Mouse (Mus musculus) lung, postnatal 0 days (tissue): ENCODE data around the gene Slc22a7.

Source experiments
- CTCF ChIP-seq: IDR thresholded peaks from 2 replicates; pipeline ENCODE4 v1.5.1; 2016; ENCODE audit warnings: antibody characterized with exemption, mild to moderate bottlenecking
- EP300 ChIP-seq: IDR thresholded peaks from 2 replicates; pipeline ENCODE4 v1.6.1; 2016; ENCODE audit warnings: antibody characterized with exemption, mild to moderate bottlenecking, control low read depth

DNA sequence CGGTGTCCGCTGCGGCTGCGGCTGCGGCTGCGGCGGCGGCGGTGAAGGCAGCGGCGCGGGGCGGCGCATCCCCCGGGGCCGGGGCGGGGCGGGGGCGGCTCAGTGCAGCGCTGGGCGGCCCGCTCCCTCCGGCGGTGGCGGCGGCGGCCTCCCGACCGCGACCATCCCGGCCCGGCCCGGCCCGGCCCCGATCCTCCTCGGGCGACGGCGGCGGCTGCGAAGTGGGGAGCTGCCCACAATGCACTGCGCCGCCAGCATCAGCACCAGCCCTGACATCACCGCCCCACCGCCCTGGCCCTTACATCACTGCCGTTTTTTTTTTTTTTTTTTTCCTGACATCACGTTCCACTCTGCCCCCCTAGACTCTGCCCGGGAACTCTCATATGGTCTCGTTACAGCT is 49.2 kb upstream of the Slc22a7 start, which contains the start of gene Ttbk1:
- no peak for TF ChIP-seq EP300
- no peak for TF ChIP-seq CTCF
